ENCODE assay signal across 20 mouse cellular contexts in the genomic region with DNA sequence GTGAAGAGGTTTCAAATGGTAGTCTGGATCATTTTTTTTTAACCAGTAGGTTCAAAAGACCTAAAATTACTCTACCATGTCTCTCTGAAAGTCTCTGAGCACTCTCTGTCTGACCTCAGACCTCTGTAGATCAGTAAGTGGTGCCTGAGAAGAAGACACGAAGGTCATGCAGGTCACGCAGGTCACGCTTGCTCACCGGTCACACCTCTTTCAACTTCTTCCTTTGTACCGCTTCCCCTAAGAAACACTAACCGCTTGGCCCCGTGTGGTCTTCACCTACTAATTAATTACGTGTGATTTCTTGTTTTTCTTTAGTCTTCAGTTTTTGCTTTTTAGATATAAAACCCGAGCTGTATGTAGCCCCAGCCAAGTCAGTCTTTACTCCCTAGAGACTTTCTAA.
"Had no signal": no experiment of that assay in that cellular context is flagged by ENCODE, and none has a peak within 500 bp of the region (broad histone marks: within the 10 kb centered on the region; RNA-seq: fewer than 3 reads in every experiment).

No protein-coding gene starts in this region.

- H3K4me1 ChIP-seq: midbrain, embryonic 13.5 days; midbrain, embryonic 15.5 days; neural tube, embryonic 13.5 days; neural tube, embryonic 15.5 days; stomach, embryonic 15.5 days had no signal

- H3K27ac ChIP-seq: liver, embryonic 12.5 days; liver, embryonic 14.5 days; macrophage; midbrain, embryonic 13.5 days; midbrain, embryonic 15.5 days; neural tube, embryonic 13.5 days; neural tube, embryonic 15.5 days; stomach, embryonic 15.5 days; stomach, postnatal 0 days had no signal

- DNase-seq: lung, adult 18-20 months; lung, embryonic 14.5 days; lung, postnatal 10 days; retina, postnatal 1 day; right cerebral cortex, adult 18-20 months; right cerebral cortex, postnatal 25 days; right cerebral cortex, postnatal 4 days; thymus, adult 2 months; thymus, postnatal 25 days; thymus, postnatal 4 days had no signal

- H3K36me3 ChIP-seq: liver, embryonic 12.5 days; midbrain, embryonic 13.5 days; midbrain, embryonic 15.5 days; neural tube, embryonic 13.5 days; neural tube, embryonic 15.5 days; stomach, embryonic 15.5 days had no signal

- H3K4me3 ChIP-seq: liver, embryonic 12.5 days; megakaryocyte, embryonic 14.5 days; midbrain, embryonic 13.5 days; midbrain, embryonic 15.5 days; neural tube, embryonic 13.5 days; neural tube, embryonic 15.5 days; stomach, embryonic 15.5 days had no signal

- H3K27me3 ChIP-seq: liver, embryonic 12.5 days; megakaryocyte, embryonic 14.5 days; midbrain, embryonic 13.5 days; midbrain, embryonic 15.5 days; neural tube, embryonic 13.5 days; neural tube, embryonic 15.5 days; stomach, embryonic 15.5 days had no signal
